Mouse (Mus musculus): ENCODE results near the gene Ctrb1. TPM values are rescaled to one million over a fixed set of nuclear protein-coding genes. Genes with fewer than 3 reads are reported as not detected.
A peak's percentile ranks its signal among the peaks of the same experiment; 100 is the strongest.
"Not testable (repeated sequence)": the region's sequence is repeated elsewhere in the genome, so short reads cannot be mapped to it uniquely, and the experiment has no call there.

Ctrb1 gene
- total RNA-seq, 2 experiments from 2014 or later = not detected

DNA sequence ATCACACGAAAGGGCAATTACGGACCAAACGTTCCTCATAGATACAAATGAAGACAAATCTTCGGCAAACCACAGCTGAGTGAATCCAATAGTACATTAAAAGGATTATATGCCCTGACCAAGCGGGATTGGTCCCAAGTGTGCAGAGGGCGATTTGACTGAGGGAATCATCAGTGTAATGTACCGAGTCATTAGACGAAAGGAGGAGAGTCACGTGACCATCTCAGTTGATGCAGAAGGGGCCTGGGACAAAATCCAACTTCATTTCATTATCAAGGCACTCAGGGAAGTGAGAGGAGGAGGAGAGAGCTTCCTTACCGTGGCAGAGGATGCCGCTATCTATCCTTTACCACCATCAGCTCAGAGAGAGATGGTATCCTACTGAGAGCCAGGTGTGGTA lies 9.7 kb downstream of the Ctrb1 start:
- DNase-seq = no peak

DNA sequence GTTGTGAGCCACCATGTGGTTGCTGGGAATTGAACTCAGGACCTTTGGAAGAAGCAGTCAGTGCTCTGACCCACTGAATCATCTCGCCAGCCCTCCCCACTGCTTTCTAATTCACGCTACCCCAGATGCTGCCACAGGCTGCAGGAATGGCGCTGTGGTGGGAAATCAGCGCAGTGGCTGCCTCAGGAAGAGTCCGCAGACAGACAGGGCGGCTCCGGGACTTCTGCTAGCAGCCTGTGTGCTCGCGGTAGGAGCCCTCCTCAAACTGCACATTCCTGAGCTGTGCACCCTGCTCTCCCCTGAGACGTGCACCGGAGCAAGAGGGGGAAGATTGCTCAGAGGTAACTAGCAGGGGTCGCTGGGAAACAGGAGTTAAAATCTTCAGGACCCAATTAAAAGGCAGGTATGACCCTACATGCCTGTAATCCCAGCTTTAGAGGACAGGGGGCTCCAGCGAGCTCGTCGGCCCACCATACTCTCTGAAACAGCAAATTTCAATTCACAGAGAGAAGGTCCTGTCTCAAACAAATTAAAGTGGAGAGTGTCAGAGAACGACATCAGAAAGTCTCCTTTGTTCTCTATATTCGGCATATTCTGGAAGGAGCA lies 10.3 kb downstream of the Ctrb1 start:
- DNase-seq = no peak

DNA sequence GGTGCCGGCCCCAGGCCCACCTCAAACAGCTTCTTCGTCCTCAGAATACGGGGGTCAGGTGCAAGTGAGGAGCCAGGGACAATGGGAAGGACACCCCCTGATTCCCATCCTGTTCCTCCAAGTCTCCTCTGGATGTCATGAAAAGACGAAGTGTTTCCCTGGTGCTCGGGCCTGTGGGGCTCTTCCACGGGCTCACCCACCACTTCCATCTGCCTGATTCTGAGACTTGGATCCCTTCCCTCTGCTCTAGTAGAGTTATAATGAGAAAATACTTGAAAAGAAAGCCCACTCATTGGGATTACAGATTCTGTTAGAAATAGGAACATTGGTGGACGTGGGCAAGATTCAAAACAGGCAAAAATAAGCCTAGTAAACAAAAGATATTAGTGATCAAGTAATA lies 12.0 kb downstream of the Ctrb1 start:
- DNase-seq = no peak

DNA sequence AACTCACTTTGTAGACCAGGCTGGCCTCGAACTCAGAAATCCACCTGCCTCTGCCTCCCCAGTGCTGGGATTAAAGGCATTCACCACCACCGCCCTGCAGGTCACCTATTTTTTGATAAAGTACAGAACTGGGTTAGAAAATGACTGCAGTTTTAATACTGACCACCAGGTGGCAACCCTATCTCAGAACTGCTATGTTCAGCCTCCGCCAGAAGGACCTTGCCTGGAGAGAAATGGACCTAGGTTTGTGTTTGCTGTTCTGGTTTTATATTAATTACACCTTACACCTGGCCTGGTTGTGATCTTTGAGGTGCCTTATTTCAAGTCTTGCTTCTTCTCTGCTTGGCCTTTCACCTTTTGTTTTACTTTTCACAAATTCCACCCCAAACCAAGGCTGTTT lies 12.7 kb downstream of the Ctrb1 start:
- DNase-seq = peak; percentile 57

DNA sequence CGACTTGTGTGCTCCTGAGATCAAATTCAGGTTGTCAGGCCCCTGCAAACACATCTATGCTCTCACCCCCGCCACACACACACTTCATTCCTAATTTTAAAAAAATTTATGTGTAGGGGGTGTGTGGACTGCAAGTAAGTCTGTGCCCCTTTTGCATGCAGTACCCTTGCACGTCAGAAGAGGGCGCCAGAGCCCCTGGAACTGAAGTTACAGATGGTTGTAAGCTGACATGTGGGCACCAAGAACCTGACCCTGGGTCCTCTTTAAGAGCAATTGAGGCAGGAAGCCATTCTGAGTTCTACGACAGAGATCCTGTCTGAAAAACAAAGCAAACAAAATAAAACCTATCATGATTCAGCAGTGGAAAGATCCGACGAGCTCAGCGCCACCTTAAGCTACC lies 14.6 kb downstream of the Ctrb1 start:
- DNase-seq = no peak

DNA sequence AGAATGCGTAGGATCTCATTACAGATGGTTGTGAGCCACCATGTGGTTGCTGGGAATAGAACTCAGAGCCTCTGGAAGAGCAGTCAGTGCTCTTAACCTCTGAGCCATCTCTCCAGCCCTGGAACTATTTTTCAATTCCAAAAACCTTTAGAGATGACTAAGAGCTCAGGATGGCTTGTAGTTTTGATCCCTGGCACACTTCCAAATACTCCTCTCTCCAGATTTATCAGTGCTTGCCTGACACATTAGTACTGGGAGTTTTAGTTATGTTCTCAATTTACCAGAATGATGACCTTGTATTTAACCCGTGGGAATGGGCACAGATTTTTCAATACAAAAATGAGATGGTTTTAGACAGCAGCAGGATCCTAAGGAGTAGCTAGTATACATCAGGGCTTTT lies 24.1 kb downstream of the Ctrb1 start:
- no peak for DNase-seq

DNA sequence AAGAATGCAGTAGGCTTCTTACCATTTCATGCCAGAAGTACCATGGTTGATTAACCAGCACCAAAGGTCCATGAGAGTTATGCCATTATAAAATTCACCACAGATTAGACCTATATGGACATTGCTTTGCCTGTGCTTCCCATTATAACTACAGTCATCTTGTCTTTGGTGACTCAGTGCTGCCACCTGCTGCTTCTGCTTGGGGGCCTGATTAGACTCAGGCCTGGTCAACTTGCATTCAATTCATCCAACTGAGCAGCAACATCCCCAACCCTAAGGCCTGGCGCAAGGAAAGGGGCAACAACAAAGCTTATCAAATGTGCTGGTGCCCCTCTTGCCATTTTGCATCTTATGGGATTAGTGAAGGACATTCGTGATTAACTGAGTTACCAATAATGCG lies 28.3 kb downstream of the Ctrb1 start:
- peak; percentile 83 for DNase-seq

DNA sequence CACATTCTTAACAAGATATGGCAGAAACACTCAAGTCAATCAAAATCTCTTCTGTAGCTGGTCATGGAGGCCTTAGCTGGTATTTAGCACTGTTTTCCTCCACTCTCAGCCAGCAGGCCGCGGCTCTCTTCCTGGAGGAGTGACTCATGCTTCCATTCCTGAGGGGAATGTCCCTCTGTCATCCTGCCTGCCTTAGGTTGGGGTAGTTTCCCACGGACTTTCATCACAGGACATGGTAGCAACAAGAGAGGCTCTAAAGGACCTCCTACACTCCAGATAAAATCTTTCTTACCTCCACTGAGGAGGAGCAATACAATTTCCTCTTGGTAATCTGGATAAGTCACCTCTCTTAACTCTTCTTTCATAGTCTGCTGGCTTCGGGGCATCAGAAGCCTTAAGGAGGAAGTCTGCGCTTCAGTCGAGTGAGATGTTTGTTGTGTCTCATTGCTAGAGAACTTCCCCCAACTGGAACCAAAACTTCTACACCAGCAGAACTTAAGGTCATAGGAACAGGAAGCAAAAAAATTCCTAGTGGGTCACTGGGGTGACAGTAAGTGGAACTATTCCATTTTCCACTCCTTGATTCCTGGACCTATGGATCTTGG lies 31.9 kb downstream of the Ctrb1 start:
- DNase-seq = no peak

DNA sequence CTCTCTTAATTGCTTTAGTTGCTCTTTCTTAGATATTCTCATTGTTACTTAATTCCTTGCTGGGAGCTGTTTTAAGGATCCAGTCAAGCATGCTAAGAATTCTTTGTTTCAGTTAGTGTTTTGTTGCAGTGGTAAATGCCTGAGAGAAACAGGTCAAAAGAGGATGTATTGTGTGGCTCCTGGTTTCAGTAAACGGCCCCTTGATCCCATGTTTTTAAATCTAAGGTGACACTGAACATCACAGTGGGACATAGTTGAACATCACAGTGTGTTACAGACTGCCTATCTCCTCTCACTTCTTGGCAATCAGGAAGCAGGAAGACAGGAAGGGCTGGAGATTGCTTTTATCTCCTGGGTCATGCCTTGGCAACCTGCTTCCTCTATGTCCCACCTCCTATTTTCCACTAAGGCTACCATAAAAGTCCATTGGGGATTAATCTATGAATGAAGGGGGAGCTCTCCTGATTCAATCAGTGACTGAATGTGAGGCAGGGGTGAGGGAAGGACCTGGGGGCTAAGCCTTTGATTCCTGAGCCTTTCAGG lies 33.4 kb downstream of the Ctrb1 start:
- no peak for DNase-seq

DNA sequence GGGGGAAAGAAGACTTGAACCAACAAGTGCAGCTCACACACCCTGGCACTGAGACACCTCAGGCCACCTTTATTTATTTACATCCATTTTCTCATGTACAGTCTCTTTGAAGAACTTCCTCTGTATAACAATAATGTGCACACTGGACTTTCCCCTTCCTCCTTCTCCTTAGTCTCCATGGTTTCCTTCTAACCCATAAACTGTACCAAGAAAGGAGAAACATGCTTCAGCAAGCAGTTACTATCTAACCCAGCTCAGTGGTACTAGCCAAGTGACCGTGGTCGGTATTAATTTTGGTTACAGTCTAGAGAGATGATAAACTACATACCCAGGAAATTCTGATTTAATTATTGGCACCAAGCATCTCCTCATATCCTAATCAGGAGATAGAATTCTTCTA lies 37.3 kb downstream of the Ctrb1 start:
- no peak for DNase-seq

DNA sequence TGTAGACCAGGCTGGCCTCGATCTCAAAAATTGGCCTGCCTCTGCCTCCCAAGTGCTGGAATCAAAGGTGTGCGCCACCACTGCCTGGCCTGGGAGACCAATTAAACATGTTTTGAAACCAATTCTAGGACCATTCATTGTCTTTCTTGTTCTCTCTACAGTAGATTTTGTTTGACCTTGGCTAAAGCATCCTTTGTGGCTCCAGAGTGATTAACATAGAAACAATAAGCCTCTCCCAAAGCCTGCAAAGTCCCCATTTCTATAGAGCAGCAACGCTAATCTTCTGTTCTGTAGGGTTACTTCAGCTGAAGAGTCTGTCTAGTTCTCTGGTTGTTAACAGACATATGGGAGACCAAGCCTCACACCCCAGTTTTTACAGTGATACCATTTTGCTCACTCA lies 40.2 kb downstream of the Ctrb1 start:
- no peak for DNase-seq

DNA sequence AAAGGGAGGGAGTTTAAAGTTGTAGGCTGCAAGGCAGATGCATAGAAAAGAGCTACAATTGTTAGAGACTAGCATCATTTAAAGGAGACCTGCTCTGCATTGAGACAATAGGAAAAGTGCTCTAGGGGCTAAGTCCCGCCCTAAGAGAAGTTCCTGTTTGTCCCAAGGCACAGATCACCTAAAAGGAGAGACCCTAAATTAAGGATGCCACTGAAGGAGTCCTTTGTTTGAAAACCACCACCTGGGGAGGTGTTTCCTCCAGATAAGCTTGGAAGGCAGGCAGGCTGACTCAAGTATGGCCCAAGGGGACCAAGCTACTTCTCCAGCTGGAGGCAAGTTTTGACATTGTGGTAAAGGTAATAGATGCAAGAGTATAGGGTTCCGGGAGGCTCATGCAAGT lies 42.0 kb downstream of the Ctrb1 start:
- DNase-seq = no peak

DNA sequence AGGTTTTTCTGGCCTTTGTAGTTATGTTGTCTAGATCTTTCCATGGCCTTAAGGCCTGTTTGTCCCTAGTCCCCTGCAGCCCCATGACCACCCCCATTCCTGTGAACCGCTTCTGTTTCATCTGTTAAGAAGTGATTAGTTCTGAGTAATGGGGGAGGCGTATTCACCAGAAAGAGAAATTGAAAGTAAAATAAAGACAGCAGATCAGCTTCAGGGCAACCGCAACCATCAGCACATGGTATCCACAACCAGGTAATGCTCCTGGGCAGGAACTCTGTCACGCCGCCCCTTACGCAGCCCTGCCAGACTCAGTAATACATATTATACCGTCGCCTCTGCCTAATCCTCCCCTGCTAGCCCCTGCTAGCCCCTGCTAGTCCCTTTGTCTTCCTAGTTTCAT lies 45.1 kb downstream of the Ctrb1 start:
- DNase-seq = no peak

DNA sequence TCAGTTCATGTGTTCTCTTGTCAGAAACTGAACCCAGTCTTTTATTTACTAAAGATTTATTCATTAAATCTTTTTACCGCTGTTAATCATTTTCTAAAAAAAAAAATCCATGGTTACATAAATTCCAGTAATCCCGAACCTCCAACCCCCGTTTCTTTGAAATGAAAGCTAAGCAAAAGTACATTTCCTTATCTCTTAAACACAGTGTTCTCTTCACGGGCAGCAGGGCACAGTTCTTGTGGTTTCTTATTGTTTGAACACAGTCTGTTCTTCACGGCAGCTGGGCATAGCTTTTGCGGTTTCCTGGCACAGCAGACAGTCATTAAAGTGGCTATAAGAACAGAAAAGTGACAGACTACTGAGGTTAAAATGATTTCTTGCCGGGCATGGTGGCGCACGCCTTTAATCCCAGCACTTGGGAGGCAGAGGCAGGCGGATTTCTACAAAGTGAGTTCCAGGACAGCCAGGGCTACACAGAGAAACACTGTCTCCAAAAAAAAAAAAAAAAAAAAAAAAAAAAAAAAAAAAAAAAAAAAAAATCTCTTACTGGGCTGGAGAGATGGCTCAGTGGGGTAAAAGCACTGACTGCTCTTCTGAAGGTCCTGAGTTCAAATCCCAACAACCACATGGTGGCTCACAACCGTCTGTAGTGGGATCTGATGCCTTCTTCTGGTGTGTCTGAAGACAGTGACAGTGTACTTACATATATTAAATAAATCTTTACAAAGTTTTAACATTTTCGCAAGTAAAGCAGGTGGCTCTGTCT lies 46.3 kb downstream of the Ctrb1 start:
- DNase-seq = not testable (repeated sequence)

DNA sequence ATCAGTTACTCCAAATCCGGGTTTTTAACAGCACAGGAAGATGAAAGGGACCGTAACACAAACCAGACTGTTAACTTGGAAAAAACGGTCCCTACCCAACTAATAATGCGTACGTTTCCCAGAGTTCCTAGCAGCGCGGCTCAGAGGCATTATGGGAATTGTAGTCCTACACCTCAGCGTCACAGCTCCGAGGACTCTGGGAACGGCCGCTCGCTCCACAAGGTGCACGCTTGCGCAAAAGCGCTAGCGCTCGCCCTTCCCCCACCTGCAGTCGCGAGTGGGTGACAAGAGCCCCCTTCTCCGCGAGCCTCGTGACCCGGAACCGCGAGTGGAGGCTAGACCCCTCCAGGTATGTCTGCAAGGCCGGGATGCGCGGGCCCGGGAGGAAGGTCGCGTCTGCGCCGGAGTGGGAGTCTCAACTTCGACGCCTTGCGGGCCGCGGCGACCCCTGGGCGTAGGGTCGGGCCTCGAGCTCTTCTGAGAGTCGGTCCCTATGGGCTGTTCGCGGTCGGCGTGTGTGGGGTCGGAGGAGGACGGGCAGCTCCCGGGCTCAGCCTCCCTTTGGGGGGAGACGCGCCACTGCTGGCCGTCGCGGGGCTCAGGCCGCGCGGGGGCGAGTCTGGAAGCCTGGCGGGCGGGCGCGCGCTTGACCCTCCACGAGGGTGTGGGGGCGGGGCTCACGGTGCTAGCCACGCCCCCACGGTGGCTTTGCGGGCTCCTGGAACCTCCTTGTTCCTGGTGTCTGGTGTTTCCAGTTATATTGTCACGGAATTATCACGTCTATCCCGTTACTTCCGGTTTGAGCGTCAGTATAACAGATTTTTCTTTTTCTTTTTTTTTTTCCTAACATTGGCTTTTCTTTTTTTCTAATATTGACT lies 47.3 kb downstream of the Ctrb1 start, which contains the start of gene Zfp1:
Gene Zfp1 (plus strand): TSS at position 138 of the 878 bp plus-strand sequence.
- DNase-seq = peak; percentile 91

DNA sequence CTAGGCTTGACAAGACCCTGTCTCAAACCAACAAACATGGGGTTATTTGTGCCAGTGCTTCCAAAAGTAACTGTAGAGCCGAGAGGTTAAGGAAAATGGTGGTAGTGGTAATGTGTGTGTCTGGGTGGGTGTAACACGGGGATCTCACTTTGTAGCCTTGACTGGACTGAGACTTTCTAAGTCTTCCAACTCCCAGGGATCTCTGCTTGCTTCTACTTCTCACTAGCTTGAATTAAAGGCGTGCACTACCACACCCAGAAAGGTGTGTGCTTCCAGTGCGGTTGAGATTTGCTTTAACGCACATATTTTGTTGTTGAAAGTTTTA lies 47.9 kb downstream of the Ctrb1 start:
- DNase-seq = no peak

DNA sequence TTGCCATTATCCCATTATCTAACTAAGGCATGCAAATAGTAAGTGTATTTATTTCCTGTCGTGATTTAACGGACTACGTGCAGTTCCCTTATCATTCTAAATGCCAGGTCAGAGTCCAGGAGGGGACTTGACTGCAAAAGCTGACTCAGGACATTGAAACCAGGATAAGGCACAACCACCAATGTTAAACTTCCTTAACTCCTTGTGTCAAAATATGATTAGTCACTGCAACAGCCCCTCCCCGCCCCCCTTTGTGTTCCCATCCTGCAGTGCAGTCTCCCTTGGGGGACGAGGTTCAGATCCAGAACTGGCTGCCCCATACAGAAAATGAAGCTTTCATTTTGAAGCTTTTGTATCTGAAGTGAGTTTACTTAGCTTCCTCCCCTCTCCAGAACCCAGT lies 48.3 kb downstream of the Ctrb1 start:
- no peak for DNase-seq

DNA sequence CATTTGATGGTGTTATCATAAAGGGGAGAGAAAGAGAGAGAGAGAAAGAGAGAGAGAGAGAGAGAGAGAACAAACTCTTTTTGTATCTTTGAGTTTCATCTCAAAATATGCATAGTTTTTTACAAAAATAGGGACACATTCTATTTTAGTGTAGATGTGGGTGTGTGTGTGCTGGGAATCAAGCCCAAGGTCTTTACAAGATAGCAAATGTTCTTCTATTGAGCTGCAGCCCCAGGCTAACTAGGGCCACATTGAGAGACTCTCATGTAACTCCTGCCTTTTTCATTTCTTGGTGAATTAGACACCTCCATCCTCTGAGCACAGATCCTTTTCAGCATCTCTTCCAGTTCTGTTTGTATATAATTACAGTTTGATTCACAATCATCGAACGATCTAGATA lies 49.7 kb downstream of the Ctrb1 start:
- no peak for DNase-seq

DNA sequence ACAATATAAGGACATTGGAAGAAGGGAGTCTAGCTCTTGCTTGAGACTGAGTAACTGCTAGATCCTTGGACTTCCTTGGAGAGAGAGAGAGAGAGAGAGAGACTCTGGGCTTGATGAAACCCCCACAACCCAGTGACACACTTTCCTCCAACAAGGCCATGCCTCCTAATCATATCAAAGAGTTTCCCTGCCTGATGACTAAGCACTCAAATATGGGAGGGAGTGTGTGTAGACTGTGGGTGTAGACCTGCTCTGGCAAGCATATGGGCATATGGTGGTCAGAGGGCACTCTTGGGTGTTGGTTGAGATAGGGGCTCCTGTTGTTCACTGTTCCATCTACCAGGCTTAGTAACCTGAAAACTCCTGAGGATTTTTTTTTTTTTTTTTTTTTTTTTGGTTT lies 52.7 kb downstream of the Ctrb1 start:
- no peak for DNase-seq
